Mouse (Mus musculus): ENCODE data around the gene Meiob.

The Meiob gene

DNA sequence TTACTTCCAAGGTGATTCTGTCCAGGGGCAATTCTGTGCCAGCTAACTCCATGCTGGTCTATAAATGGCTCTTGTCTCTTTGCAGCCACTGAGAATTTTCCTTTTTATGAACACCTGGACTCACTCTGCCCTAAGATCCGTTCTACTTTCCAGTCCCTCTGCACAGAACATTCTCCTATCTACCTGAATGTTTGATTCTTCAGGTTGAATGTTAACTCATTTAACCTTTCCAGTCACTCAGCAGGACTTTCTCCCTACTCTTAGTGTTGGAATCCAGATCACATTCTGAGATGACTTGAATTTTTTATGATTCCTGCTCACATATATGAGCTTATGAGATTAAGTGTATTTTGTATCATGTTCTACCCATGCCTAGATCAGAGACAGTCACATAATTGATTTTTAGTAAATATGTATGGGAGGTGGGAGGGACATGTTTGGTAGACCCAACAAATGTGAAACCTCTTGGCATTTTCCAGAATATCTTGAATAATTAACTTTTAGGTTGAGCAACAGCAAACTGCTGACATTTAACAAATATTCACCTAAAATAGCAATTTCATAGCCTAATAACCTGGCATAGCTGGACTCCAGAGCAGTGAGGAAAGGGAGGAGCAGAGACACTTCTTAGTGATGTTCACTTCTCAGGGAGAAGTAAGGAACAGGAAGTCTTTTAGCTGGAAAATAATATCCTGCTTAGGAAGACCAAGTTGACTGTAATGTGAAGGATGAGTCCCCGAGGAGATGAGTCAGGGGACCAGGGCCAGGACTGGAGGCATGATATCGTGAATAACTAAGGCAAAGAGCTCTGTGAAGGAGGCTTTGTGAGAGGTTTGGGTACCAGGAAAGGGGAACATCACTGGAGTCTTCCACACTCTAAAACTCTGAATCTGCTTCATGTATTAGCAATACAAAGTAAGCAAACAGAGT lies 17.5 kb downstream of the Meiob start:
- no peak for DNase-seq (ENCODE audit: low spot score)

DNA sequence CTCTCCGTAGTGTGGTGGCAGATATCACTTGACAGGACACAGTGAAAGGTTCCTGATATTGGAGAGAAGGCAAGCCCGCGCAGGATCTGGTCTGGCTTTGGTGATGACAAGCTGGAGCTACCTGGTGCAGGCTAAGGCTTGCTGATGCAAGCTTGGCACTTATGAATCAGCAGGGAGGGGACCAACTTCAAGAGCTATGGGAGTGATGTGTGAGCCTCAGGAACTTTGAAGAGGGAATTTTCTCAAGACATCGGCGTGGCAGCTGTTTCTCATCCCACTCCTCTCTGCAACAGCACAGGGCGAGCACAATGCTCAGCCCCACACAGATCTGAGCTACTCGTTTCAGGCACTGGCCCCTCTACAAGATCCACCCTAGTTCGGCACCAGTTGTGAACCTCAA lies 35.8 kb downstream of the Meiob start, which contains the start of gene Hagh:
Hagh (plus strand) TSS at position 302 of the 400 bp plus-strand sequence.
- DNase-seq (ENCODE audit: low spot score), result no peak

DNA sequence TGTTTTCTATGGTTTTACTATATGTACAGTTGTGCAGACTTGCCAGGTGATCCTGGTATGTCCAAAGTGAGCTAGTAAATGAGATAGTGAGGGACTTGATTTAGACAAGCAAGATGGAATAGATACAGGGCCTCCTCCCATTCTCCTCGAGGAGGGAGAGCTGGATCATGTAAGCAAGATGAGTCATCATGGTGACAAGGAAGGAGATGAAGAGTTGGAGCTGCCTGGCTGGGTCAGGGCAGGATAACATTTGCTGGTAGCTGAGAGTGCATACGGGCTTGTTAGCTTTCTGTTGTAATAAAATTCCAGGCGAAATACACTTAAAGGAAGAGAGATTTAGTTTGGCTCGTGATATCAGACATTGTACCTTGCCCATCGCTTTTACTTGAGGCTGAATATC lies 36.3 kb downstream of the Meiob start:
- no peak for DNase-seq (ENCODE audit: low spot score)

DNA sequence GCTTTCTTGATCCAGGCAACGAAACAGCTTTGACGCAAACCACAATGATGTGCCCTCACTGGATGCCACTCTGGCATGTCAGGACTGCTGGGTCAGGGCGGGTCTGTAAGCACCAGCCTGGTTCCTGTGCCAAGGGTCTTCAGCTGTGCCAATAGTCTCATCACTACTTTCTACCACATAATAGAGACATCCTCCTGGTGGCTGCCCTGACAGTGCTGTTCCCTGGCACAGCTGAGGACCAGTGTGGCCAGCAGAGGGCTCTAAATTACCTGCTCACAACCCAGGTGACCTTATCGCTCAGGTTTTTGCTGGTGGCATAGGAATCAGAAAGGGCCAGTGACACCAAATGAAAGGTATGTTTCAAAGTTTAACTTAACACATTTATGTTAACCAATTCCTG lies 37.0 kb downstream of the Meiob start:
- DNase-seq (ENCODE audit: low spot score), result no peak

DNA sequence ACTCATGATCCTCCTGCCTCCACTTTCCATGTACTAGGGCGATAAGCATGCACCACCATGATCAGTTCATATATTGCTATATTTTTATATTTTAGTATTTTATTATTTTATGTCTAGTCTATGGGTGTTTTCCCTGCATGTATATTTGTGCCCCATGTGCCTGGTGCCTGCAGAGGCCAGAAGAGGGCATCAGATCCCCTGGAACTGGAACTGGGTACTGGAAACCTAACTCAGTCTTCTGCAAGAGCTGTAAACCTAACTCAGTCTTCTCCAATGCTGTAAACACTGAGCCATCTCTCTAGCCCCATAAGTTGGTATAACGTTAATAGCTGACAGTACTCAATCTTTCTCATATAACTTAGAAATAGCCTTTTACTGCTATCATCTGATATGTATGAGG lies 38.5 kb downstream of the Meiob start:
- DNase-seq (ENCODE audit: low spot score), result no peak

DNA sequence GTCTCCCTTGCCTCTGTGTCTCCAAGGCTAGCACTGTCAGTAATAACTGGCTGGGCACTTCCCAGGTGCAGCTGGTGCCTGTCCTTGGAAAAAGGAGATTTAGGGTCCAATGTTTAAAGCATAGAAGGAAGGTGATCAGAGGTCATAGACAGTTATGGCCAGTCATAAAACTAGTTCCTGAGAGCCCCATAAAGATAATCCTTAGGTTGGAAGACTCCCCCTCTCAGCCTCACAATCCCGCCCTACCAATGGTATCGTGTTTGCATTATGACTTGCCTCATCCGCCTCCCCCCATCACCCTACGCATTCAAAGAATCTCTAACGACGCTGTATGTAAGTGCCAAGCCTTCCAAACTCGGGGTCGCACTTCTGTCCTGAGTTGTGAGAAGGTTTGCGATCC lies 40.4 kb downstream of the Meiob start:
- DNase-seq (ENCODE audit: low spot score), result no peak

DNA sequence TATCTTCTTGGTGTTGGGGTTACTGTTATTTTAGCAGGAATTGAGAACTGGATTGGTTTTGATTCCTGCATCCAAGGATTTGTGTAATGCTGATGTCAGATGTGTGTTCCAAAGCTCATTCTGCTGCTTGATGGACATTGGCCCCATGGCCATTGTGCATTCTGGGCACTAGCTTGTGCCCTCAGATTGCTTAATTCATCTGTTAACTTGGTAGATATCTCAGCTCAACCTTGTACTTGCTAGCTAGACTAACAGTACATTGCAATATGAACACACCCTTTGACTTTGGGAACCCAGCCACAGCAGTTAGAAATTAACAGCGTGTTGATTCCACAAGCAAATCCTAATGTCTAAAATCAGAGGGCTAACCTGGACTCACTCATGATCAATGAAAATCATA lies 43.3 kb downstream of the Meiob start:
- DNase-seq (ENCODE audit: low spot score), result no peak

DNA sequence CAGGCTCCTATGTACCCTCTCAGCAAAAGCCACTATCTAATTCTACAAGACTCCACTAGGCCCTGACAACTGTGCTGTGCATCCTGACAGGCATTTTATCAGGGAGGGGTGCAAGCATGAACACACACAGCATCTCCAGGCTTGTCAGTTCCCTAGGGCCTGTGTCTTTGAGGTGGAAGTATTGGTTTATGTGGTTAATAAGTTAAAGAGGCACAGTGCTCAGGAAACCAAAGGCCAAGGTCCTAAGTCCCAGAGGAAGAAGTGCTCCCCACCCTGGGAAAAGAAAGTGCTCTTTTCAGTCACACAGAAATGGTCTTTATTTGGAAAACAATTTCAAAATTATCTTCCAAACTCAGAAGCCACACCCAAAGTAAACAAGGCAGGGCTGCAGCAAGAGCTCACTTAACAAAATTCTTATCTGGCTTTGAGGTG lies 44.5 kb downstream of the Meiob start:
- DNase-seq (ENCODE audit: low spot score), result no peak

DNA sequence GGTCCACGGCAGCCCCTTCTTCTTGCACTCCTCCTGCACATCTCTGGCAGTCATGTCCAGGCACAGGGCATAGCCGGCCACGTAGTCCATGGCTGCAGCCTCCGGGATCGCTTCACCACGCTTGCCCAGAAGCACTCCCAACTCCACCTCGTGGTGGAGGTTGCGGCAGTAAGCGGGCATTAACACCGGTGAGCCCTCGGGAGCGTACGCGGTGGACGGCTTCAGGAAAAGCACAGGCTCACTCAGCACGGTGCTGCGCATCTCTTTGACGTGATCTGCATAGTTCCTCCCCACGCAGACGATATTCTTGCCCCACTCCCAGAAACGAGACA lies 45.6 kb downstream of the Meiob start:
- DNase-seq (ENCODE audit: low spot score), result no peak

DNA sequence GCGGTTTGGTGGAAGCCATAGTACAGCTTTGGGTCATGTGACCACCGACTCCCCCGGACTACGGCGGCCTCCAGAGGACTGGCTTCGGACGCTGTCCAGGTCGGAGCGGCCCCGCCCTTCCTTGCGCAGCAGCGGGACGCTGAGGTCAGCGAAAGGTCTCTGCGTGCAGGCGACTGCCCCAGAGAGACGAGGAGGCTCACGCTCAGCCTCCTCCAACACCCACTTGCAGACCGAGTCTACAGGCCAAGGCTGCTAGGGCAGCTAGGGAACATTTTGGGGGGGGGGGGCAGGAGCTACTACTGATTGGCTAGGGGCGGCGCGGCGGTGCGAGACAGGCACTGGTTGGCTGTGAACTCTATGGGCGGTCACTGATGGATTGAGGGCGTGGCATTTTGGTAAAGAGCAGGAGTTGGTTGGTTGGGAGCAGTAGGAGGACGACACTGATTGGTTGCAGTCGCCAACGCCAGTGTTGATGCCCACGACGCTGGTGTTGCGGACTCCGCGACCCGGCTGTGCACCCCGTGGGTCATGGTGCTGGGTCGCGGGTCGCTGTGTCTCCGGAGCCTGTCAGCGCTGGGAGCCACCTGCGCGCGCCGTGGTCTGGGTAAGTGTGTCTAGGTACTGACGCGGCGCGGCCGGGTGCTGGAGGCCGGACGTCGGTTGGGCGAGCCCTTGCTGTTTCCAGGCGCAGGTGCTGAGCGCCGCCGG lies 46.1 kb downstream of the Meiob start, which contains the start of gene Fahd1:
Fahd1 (minus strand) TSS at position 300 of the 708 bp plus-strand sequence.
- DNase-seq (ENCODE audit: low spot score), result peak; percentile 94

DNA sequence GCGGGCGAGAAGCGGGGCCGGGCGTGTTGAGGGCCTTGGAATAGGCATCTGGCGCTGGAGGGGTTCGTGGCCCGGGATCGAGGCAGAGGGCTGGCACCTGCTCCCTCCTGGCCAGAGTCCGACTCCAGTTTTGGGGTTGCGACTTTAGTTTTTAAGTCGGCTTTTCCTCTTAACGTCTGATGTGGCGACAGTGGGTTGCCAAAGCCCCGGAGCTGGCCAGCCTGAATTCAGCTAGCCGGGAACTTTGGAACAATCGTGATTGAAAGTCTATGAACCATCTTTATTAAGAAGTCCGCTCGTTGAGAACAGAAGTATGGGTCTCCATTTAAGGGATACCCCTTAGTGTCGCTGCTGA lies 46.7 kb downstream of the Meiob start:
- DNase-seq (ENCODE audit: low spot score), result no peak

DNA sequence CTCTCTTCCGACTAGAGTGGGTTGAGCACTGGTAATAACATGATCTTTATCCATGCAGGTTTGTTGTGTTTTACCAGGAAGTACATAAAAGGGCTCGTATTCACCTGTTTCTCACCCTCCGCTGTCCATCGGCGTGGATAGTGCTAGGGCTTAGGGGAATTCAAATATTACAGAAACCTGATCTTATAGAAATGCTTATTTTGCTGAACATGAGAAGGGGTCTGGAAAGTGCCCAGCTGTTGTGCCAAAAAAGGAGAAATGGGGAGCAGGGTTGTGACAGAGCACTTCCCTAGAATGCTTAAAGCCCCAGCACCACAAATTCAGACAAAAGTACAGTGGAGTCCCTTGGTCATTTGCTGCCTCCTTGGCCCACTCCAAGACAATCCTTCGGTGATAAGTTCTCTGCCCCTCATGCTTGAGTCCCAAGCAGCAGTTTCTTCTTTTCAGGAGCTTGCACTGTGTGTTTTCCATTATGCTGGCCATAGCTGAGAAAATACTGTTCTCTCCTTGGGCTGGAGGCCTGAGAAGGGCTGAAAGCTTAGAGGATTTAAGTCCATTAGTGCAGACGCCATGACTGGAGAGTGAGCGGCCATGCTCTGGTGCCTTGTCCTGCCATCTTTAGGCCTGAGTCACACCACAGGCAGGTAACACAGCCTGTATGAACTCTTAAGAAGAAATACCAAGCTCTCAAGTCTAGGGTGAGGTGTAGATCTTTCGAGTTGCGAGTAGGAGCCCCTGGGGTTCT lies 47.5 kb downstream of the Meiob start:
- DNase-seq (ENCODE audit: low spot score), result no peak

DNA sequence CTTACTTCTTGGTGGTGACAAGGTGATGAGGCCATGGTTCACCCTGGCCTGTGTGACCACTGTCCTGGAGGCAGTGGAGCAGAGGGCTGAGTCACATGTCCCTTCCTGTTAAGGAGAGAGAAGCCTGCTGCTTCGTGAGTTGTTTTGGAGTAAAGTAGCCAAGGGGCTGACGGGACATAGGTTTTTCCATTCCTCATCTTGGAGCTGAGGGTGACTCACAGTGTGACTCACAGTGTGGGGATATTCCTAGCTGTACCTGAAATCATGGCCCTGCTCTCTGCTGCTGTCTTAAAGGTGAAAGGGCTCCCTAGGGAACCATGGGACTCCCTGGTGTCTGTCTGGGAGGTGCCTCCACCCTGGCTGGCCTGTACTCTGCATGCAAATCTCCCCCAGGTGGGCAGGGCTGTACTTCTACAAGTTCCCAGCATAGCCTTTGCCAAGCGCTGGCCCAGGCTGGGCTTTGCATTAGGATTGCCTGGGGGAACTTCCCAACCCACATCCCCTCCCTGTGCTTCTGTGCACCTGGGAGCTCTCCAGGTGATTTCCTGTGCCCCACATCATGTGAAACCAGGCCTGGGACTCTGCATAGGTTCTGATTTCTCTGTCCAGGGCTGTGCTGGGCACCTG lies 51.9 kb downstream of the Meiob start:
- no peak for DNase-seq (ENCODE audit: low spot score)

DNA sequence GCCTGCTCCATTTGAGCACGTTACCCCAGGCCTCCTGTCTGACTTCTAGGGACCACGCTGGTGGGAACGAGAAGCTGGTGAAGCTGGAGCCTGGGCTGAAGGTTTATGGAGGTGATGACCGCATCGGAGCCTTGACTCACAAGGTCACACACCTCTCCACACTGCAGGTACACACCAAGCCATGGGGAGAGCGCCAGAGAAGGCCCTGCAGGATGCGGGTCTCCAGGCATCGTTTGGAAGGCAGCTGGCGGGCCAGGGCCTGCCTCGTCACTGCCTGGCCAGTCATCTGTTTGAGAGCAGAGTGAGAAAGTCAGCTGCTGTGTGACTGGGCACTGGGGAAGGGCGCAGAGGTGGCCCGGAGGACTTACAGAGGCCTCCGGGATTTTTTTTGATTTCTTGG lies 52.5 kb downstream of the Meiob start:
- no peak for DNase-seq (ENCODE audit: low spot score)

DNA sequence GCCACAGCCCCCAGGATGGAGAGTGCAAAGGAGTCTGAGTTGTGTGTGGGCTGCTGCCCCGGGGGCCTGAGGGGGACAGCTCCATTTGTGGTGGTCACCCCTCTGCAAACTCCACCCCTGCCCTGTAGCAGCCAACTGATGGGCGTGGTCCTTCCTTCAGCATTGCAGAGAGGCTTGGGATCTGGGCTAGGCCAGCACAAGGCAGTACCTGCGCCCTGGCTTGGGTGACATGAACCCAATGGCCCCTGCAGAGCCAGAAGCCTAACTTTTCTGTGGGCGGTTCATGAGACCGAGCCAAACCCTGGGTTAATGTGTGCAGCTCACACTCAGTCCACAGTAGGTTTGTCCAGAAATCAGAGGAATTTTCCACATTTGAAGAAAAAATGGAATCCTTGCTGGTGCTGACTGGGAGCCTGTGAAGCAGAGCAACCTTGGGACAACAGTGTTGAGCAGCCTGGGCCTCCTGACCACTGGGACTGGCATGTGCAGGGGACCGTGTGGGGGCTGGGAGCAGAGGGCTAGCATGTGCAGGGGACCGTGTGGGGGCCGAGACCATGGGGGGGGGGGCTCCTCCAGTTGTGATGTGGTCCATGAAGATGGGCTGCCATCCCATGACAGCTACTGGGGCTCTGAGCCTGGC lies 53.9 kb downstream of the Meiob start:
- no peak for DNase-seq (ENCODE audit: low spot score)

DNA sequence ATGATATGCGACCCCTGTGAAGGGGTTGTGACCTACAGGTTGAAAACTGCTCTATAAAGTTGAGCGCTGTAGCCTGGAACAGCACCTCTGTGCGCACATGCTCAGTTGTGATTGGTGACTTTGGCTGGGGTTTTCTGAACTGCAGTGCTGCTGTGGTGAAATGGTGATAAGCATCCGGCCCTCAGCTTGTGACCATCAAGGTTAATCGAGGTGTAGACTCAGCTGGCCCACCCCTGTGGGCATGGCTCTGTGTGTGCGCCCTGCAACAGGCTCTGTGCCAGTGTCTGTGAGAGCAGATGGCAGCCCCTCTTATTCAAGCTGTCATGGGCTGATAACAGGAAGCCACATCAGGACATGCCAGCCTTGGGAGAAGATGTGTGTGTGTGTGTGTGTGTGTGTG lies 54.9 kb downstream of the Meiob start:
- DNase-seq (ENCODE audit: low spot score), result no peak

DNA sequence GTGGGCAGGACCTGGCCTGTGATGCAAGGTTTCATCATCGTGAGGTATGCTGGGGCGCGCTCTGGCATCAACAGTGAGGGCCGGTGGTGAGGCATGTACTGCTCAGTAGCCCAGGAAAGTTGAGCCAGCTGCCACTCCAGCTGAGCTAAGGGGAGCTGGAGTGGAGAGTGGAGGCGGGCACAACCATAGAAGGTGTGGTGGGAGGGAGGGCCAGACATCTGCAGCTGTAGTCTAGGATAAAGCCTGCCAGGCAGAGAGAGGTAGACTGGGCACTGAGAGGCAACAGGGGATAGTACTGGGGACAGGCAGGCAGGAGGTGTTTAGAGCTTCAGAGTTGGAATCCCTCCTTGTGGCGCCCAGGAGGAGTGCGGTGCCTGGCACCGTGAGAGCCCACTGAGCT lies 56.0 kb downstream of the Meiob start:
- DNase-seq (ENCODE audit: low spot score), result no peak

DNA sequence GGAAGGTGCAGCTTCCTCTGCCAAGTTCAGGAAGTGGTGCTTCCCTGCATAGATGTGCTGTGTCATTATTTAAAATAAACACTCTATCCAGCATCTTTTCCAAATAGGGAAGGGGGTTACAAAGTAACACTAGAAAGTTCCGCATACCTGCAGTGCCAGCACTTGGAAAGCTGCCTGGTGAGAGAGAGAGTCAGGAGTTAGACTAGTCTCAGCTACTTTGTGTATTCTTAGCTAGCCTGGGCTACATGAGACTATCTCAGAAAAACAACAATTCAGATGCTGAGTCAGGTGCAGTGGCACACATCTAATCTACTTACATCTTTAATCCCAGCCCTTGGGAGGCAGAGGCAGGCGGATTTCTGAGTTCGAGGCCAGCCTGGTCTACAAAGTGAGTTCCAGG lies 57.7 kb downstream of the Meiob start:
- no peak for DNase-seq (ENCODE audit: low spot score)

DNA sequence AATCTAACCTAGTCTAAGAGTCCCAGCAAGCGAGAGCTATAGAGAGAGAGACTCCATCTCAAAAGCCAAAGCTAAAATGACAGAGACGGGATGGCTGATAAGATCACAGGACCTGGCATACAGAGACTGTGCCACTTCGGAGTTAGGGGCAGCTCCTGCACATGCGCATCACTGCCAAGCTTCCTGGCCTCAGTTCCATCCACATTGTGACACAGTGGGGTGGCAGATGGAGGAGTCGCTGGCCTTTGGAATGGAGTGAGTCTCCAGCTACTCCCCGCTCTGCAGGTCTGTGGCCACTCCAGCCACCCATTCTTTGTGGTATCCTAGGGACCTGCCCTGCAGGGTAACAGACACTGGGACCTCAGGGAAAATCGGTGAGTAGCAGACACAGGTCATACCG lies 61.7 kb downstream of the Meiob start, which contains the start of gene Igfals:
Igfals (plus strand) TSS at position 222 of the 400 bp plus-strand sequence.
- DNase-seq (ENCODE audit: low spot score), result no peak

DNA sequence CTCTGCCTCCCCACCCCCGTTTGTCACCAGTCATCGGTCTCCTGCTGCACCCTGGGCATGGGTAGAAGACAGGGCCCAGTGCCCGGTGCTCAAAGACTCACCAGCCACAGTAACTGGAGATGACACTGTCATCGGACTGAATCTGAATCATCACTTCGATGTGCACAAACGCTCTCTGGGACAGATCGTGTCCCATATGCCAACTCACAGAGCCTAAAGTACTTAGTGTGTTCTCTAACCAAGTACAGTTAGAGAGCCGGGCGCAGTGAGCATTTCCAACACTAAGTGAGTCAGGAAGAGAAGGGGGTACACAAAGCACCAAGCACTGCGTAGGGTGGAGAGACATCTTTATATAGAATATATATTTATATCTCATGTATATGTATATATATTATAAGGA lies 63.8 kb downstream of the Meiob start:
- no peak for DNase-seq (ENCODE audit: low spot score)

DNA sequence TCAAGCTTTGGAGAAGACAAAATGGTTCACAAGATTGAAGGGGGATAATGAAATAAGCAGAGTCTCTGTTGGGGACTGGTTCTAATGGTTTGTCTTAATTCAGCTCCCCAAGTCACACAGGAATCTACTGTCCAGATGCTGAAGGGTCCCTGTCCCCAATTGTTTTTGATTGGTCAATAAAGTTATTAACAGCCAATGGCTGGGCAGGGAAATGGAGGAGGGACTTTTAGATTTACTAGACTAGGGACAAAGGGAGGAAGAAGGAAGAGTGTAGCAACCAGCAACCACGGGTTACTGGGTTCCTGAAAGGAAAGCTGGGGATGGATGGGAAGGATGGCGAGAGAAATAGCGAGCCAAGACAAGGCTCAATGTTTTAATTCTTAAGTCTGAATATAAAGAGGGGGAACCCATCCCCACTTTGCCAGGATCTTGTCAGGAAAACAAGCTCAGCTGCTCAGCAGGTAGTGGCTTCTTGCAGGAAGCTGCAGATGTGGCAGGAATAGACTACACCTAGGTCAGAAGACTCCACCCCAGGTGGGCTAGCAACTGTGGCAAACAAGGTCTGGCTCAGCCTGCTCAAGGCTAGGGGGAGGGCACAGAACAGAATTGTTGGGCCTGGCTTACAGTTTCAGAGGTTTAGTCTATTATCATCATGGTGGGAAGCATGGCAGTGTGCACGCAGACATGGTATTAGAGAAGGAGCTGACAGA lies 69.8 kb downstream of the Meiob start:
- no peak for DNase-seq (ENCODE audit: low spot score)

Measured in layer of hippocampus, adult 9-10 months (tissue).